Mouse (Mus musculus): Measurements from ENCODE around the gene Ilf3.

GRCm38 (mm10) chr9:21434410-21434809 lies 66.7 kb downstream of the Ilf3 start:
- no peak for TF ChIP-seq POLR2A (IDR thresholded peaks at IDR 0.05; ENCODE audit: low read depth, low read length)
- no peak for TF ChIP-seq CTCF (IDR thresholded peaks at IDR 0.05; ENCODE audit: extremely low read depth, insufficient read length, insufficient replicate concordance, low read depth, low read length)
